Comparison of ENCODE assay signal across 12 mouse cellular contexts in genomic region chr4:136651882-136652527, GRCm38 (mm10). TPM values are rescaled to one million over a fixed set of nuclear protein-coding genes. Genes with fewer than 3 reads are reported as not detected.
DNase-seq lines count a peak whose midpoint lies in the region; ATAC-seq lines count a peak whose summit lies in the region.
"Had no signal": no experiment of that assay in that cellular context is flagged by ENCODE, and none has a peak within 500 bp of the region (broad histone marks: within the 10 kb centered on the region; RNA-seq: fewer than 3 reads in every experiment).

No protein-coding gene starts in this region.

- H3K4me1 ChIP-seq in neural tube, embryonic 12.5 days = peaks cover 15% of the 10 kb centered on the region
- H3K4me1 ChIP-seq in forebrain, embryonic 14.5 days (ENCODE audit: control insufficient read depth, insufficient read depth, low read length) = peaks cover 14% of the 10 kb centered on the region
- peaks cover 12% of the 10 kb centered on the region for H3K4me1 ChIP-seq in limb, embryonic 10.5 days

- peaks cover 40% of the 10 kb centered on the region for H3K36me3 ChIP-seq in neural tube, embryonic 12.5 days
- H3K36me3 ChIP-seq in forebrain, embryonic 14.5 days (ENCODE audit: control insufficient read depth, insufficient read depth, low read length) = peaks cover 43% of the 10 kb centered on the region
- peaks cover 33% of the 10 kb centered on the region for H3K36me3 ChIP-seq in limb, embryonic 10.5 days
- H3K36me3 ChIP-seq in splenic B cell, adult 2 months (ENCODE audit: control insufficient read depth, insufficient read depth, low read length, poor library complexity, severe bottlenecking) = no peaks in the 10 kb centered on the region

- 0 out of 2 replicates have a peak, but pooled peaks cover 2% of the 10 kb centered on the region for H3K9me3 ChIP-seq in neural tube, embryonic 12.5 days
- peaks cover 3% of the 10 kb centered on the region; the same call in 1 of the 2 replicates for H3K9me3 ChIP-seq in forebrain, embryonic 14.5 days (replicated peaks; ENCODE audit: control insufficient read depth, low read length)
- no peaks in the 10 kb centered on the region for H3K9me3 ChIP-seq in limb, embryonic 10.5 days (replicated peaks)

- WGBS in neural tube, embryonic 12.5 days = 81% methylated on average over 13 of the region's 13 CpGs
- WGBS in forebrain, embryonic 14.5 days = 41% methylated on average over 13 of the region's 13 CpGs
- WGBS in limb, embryonic 10.5 days = 83% methylated on average over 13 of the region's 13 CpGs

- H3K4me3 ChIP-seq in neural tube, embryonic 12.5 days = no peak overlapping the region
- no peak overlapping the region for H3K4me3 ChIP-seq in forebrain, embryonic 14.5 days (ENCODE audit: low read depth, low read length)
- H3K4me3 ChIP-seq in limb, embryonic 10.5 days = no peak overlapping the region

- peak; percentile 25; the same call in 1 of the 2 replicates for ATAC-seq in neural tube, embryonic 12.5 days (ENCODE audit: low FRiP score, low read depth)
- peak; percentile 79 for ATAC-seq in forebrain, embryonic 14.5 days
- no peak for ATAC-seq in erythroid progenitor cell, adult 5-6 weeks (replicated peaks; ENCODE audit: low FRiP score, poor library complexity, severe bottlenecking)

- H3K9ac ChIP-seq in neural tube, embryonic 12.5 days = no peak overlapping the region
- peak overlapping the region; percentile 40; the same call in 1 of the 2 replicates for H3K9ac ChIP-seq in forebrain, embryonic 14.5 days (ENCODE audit: low read length)

- H3K4me2 ChIP-seq in neural tube, embryonic 12.5 days (replicated peaks) = no peak overlapping the region
- no peak overlapping the region for H3K4me2 ChIP-seq in forebrain, embryonic 14.5 days (ENCODE audit: low read length)

- DNase-seq in neural tube, embryonic 10.5 days (ENCODE audit: extremely low spot score, low spot score) = no peak
- DNase-seq in forebrain, embryonic 14.5 days (ENCODE audit: low spot score) = peak; percentile 78
- no peak for DNase-seq in limb, embryonic 10.5 days (ENCODE audit: low spot score)
- DNase-seq in splenic B cell, adult 2 months (ENCODE audit: low read depth, low spot score) = peak; percentile 5
- DNase-seq in lung, postnatal 14 days = no peak

- no peaks in the 10 kb centered on the region for H3K27me3 ChIP-seq in neural tube, embryonic 12.5 days (replicated peaks)
- no peaks in the 10 kb centered on the region for H3K27me3 ChIP-seq in forebrain, embryonic 14.5 days (replicated peaks; ENCODE audit: control insufficient read depth, insufficient read depth, low read length)
- H3K27me3 ChIP-seq in limb, embryonic 10.5 days (ENCODE audit: low read depth, poor library complexity, severe bottlenecking) = peaks cover 6% of the 10 kb centered on the region; the same call in 1 of the 2 replicates
- no peaks in the 10 kb centered on the region for H3K27me3 ChIP-seq in splenic B cell, adult 2 months (ENCODE audit: control insufficient read depth, insufficient read depth, low read length, poor library complexity, severe bottlenecking)

- H3K27ac ChIP-seq in neural tube, embryonic 12.5 days = peak overlapping the region; percentile 4; the same call in 1 of the 2 replicates
- H3K27ac ChIP-seq in forebrain, embryonic 14.5 days (ENCODE audit: low read depth, low read length) = peak overlapping the region; percentile 82
- H3K27ac ChIP-seq in limb, embryonic 10.5 days = peak overlapping the region; percentile 11; the same call in 1 of the 2 replicates

RNA-seq across cellular contexts. Expression of gene Lactbl1, which starts 29.6 kb away (rescaled TPM):
- polyA plus RNA-seq in neural tube, embryonic 12.5 days (2016; fragmentation: Nextera tagmentation; extraction: Ambion mirVana) = not detected in 2 replicates
- polyA plus RNA-seq in forebrain, embryonic 14.5 days (2014; fragmentation: Nextera tagmentation; extraction: Ambion mirVana) = 0.10 TPM in 1 of 2 replicates, not detected in the other
- not detected in 2 replicates for polyA plus RNA-seq in limb, embryonic 10.5 days (2016; fragmentation: Nextera tagmentation; extraction: Ambion mirVana)
- total RNA-seq in erythroid progenitor cell, adult 5-6 weeks (2015; ENCODE audit: low replicate concordance) = not detected in 2 replicates
- not detected in 2 replicates for total RNA-seq in erythroid progenitor cell, adult 5-6 weeks (2017; ENCODE audit: low replicate concordance)
- total RNA-seq: adrenal gland, postnatal 36 days; gastrocnemius, adult 18-20 months had no signal
- polyA plus RNA-seq: limb, embryonic 11.5 days had no signal

RNA-seq across cellular contexts. Expression of gene Tex46, which starts 41.8 kb away (rescaled TPM):
- not detected in 2 replicates for polyA plus RNA-seq in neural tube, embryonic 12.5 days (2016; fragmentation: Nextera tagmentation; extraction: Ambion mirVana)
- polyA plus RNA-seq in forebrain, embryonic 14.5 days (2014; fragmentation: Nextera tagmentation; extraction: Ambion mirVana) = not detected in 2 replicates
- not detected in 2 replicates for polyA plus RNA-seq in limb, embryonic 10.5 days (2016; fragmentation: Nextera tagmentation; extraction: Ambion mirVana)
- not detected in 2 replicates for total RNA-seq in erythroid progenitor cell, adult 5-6 weeks (2015; ENCODE audit: low replicate concordance)
- not detected in 2 replicates for total RNA-seq in erythroid progenitor cell, adult 5-6 weeks (2017; ENCODE audit: low replicate concordance)
- total RNA-seq: adrenal gland, postnatal 36 days; gastrocnemius, adult 18-20 months; hematopoietic stem cell, adult 5-6 weeks had no signal
- polyA plus RNA-seq: limb, embryonic 11.5 days; spleen, adult 2 months had no signal

RNA-seq across cellular contexts. Expression of gene Kdm1a, which starts 49.5 kb away (rescaled TPM):
- polyA plus RNA-seq in neural tube, embryonic 12.5 days (2016; fragmentation: Nextera tagmentation; extraction: Ambion mirVana) = 115 and 137 TPM in 2 replicates
- polyA plus RNA-seq in forebrain, embryonic 14.5 days (2014; fragmentation: Nextera tagmentation; extraction: Ambion mirVana) = 103 TPM in 2 replicates
- 58.7 and 62.0 TPM in 2 replicates for polyA plus RNA-seq in limb, embryonic 10.5 days (2016; fragmentation: Nextera tagmentation; extraction: Ambion mirVana)
- total RNA-seq in erythroid progenitor cell, adult 5-6 weeks (2015; ENCODE audit: low replicate concordance) = 32.8 and 38.1 TPM in 2 replicates
- 21.0 and 34.4 TPM in 2 replicates for total RNA-seq in erythroid progenitor cell, adult 5-6 weeks (2017; ENCODE audit: low replicate concordance)

Comparison
In these comparisons a context has a peak if more than half of its experiments do, and no peak if none do; other contexts are left out.
1. H3K27ac ChIP-seq: peak in every context shown above with its lines; median percentile 82 in forebrain, embryonic 14.5 days; 11 in limb, embryonic 10.5 days; 4 in neural tube, embryonic 12.5 days.
2. DNase-seq: peak in forebrain, embryonic 14.5 days (single experiment) and splenic B cell, adult 2 months (single experiment); none in neural tube, embryonic 10.5 days (single experiment), limb, embryonic 10.5 days (single experiment) and lung, postnatal 14 days (single experiment).